Mouse (Mus musculus): ENCODE data around the gene Kiz. TPM values are rescaled to one million over a fixed set of nuclear protein-coding genes. Genes with fewer than 3 reads are reported as not detected.

The Kiz gene
- polyA plus RNA-seq, 1 experiment from 2014 or later = 35.7 TPM

- H3K4me2 ChIP-seq (replicated peaks; ENCODE audit: low read depth, low read length) = no peak overlapping the region
- H3K27me3 ChIP-seq (ENCODE audit: control insufficient read depth, insufficient read depth, low read length) = 0 out of 2 replicates have a peak, but pooled peaks cover under 1% of the 10 kb centered on the region
- no peak for ATAC-seq (ENCODE audit: low FRiP score, low TSS enrichment)
- H3K27ac ChIP-seq (ENCODE audit: low read depth, low read length) = no peak overlapping the region
- H3K36me3 ChIP-seq (ENCODE audit: control insufficient read depth, insufficient read depth, low read length) = no peaks in the 10 kb centered on the region
- no peak overlapping the region for H3K4me3 ChIP-seq (ENCODE audit: low read length)
- H3K4me1 ChIP-seq (ENCODE audit: control insufficient read depth, insufficient read depth, low read length) = no peaks in the 10 kb centered on the region
- H3K9me3 ChIP-seq (ENCODE audit: control insufficient read depth, low read length) = no peaks in the 10 kb centered on the region
- WGBS = 89% methylated on average over 2 of the region's 2 CpGs
- no peak overlapping the region for H3K9ac ChIP-seq (ENCODE audit: low read depth, low read length)
Observed at GRCm38 (mm10) chr2:146847863-146848262, 7.8 kb upstream of the Kiz start.

DNA sequence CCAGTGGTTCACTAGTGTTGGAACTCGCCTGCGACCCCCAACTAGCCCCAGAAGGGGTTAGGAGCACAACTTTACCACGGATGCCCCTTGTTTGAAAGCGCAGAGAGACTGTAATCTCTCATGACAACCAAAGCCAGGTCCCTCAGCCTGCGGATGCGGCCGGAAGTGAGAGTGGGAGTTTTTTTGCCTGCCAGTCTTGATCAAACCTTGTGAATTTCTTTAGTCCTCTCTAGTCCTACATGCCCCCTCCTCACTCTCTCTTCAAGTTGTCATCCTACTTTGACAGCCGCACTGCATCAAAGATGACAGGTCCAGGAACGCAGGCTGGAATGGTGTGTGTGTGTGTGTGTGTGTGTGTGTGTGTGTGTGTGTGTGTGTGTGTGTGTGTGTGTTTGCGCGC is 456 bp downstream of the Kiz start:
- Histone ChIP-seq H3K36me3 (ENCODE audit: control insufficient read depth, insufficient read depth, low read length) (no peaks in the 10 kb centered on the region), H3K27ac (ENCODE audit: low read depth, low read length) (peak overlapping the region; percentile 55; the same call in 1 of the 2 replicates), H3K4me1 (ENCODE audit: control insufficient read depth, insufficient read depth, low read length) (no peaks in the 10 kb centered on the region), H3K4me2 (replicated peaks; ENCODE audit: low read depth, low read length) (peak overlapping the region; percentile 63), H3K9ac (ENCODE audit: low read depth, low read length) (peak overlapping the region; percentile 80), H3K9me3 (ENCODE audit: control insufficient read depth, low read length) (no peaks in the 10 kb centered on the region), H3K4me3 (ENCODE audit: low read length) (peak overlapping the region; percentile 87), H3K27me3 (ENCODE audit: control insufficient read depth, insufficient read depth, low read length) (no peaks in the 10 kb centered on the region)
- peak; percentile 56 for ATAC-seq (ENCODE audit: low FRiP score, low TSS enrichment)
- WGBS = 4% methylated on average over 11 of the region's 11 CpGs

DNA sequence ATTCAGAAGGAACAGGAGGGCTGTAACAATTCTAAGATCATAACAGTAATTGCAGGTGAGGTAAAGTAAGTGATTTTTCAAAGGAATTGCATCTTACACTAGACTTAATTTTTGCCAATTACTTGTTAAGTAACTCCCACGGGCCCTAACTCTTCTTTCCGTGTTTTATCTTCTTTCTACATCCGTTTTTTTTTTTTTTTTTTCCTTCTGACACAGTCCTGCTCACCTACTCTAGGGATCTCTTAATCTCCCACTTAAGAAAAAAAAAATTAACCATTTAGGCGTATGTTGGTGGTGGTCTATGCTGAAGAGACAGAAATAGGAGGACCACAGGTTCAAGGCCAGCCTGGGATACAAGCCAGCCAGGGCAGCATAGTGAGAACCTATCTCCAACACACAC is 1.2 kb downstream of the Kiz start:
- Histone ChIP-seq H3K4me1 (ENCODE audit: control insufficient read depth, insufficient read depth, low read length) (no peaks in the 10 kb centered on the region), H3K9ac (ENCODE audit: low read depth, low read length) (no peak overlapping the region), H3K27me3 (ENCODE audit: control insufficient read depth, insufficient read depth, low read length) (no peaks in the 10 kb centered on the region), H3K4me2 (replicated peaks; ENCODE audit: low read depth, low read length) (no peak overlapping the region), H3K9me3 (ENCODE audit: control insufficient read depth, low read length) (no peaks in the 10 kb centered on the region), H3K27ac (ENCODE audit: low read depth, low read length) (no peak overlapping the region), H3K36me3 (ENCODE audit: control insufficient read depth, insufficient read depth, low read length) (no peaks in the 10 kb centered on the region), H3K4me3 (ENCODE audit: low read length) (no peak overlapping the region)
- 55% methylated on average over 4 of the region's 4 CpGs for WGBS
- ATAC-seq (ENCODE audit: low FRiP score, low TSS enrichment) = no peak

- no peak overlapping the region for H3K4me3 ChIP-seq (ENCODE audit: low read length)
- peaks cover 5% of the 10 kb centered on the region; the same call in 1 of the 2 replicates for H3K36me3 ChIP-seq (ENCODE audit: control insufficient read depth, insufficient read depth, low read length)
- no peaks in the 10 kb centered on the region for H3K27me3 ChIP-seq (ENCODE audit: control insufficient read depth, insufficient read depth, low read length)
- ATAC-seq (ENCODE audit: low FRiP score, low TSS enrichment) = no peak
- no peak overlapping the region for H3K27ac ChIP-seq (ENCODE audit: low read depth, low read length)
- 51% methylated on average over 3 of the region's 3 CpGs for WGBS
- H3K4me1 ChIP-seq (ENCODE audit: control insufficient read depth, insufficient read depth, low read length) = no peaks in the 10 kb centered on the region
- H3K4me2 ChIP-seq (replicated peaks; ENCODE audit: low read depth, low read length) = no peak overlapping the region
- no peaks in the 10 kb centered on the region for H3K9me3 ChIP-seq (ENCODE audit: control insufficient read depth, low read length)
- H3K9ac ChIP-seq (ENCODE audit: low read depth, low read length) = no peak overlapping the region
Observed at GRCm38 (mm10) chr2:146865781-146866180, 10.1 kb downstream of the Kiz start.

DNA sequence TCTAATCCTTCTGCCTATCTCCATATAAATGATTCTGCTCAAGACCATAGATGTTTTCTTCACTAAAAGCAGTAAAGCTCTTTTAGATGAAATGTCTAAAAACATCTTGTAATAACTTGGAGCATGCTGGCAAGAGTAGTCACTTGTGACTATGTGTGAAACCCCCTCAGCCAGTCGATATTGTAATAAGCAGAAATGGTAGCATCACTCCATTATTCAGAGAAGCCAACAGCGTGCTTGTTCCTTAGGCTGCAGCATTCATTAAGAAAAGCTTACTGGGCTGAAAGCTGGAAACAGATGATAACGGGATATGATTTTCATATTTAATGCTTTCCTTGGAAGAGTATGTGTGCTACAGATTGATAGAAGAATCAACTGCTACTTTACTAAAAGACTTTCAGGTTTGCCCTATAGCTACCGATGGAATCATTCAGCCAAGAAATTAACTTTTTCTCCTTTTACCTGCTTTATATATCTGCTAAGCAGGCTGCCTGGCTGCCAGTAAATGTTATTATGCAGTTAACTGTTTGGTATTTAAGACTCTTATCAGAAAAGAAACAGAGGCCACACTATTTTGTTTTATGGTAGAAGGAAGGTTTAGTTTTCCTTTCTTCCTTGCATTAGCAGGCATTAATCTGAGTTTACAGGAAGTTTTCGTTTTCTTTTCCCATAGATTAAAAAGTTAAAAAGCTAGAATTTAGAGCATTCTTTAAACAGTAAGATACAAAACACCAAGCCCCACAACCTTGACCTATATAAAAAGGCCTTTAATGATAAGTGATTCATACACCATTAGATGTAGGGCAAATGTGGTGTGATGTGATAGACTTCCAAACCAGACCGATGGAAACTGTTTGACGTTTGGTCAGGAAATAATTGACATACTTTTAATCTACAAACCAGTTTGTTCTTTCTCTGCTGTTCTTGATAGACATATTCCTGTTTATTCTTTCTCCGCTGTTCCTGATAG is 15.9 kb downstream of the Kiz start:
- no peak overlapping the region for H3K4me3 ChIP-seq (ENCODE audit: low read length)
- WGBS = 75% methylated on average over 8 of the region's 8 CpGs
- ATAC-seq (ENCODE audit: low FRiP score, low TSS enrichment) = no peak

GRCm38 (mm10) chr2:146872697-146873096 is 17.0 kb downstream of the Kiz start:
- no peak overlapping the region for H3K4me3 ChIP-seq (ENCODE audit: low read length)
- H3K27ac ChIP-seq (ENCODE audit: low read depth, low read length) = no peak overlapping the region
- no peaks in the 10 kb centered on the region for H3K36me3 ChIP-seq (ENCODE audit: control insufficient read depth, insufficient read depth, low read length)
- 75% methylated on average over 3 of the region's 3 CpGs for WGBS
- no peak overlapping the region for H3K4me2 ChIP-seq (replicated peaks; ENCODE audit: low read depth, low read length)
- H3K4me1 ChIP-seq (ENCODE audit: control insufficient read depth, insufficient read depth, low read length) = no peaks in the 10 kb centered on the region
- H3K9me3 ChIP-seq (ENCODE audit: control insufficient read depth, low read length) = no peaks in the 10 kb centered on the region
- H3K9ac ChIP-seq (ENCODE audit: low read depth, low read length) = no peak overlapping the region
- no peak for ATAC-seq (ENCODE audit: low FRiP score, low TSS enrichment)
- no peaks in the 10 kb centered on the region for H3K27me3 ChIP-seq (ENCODE audit: control insufficient read depth, insufficient read depth, low read length)

More for the DNA sequence above, 15.9 kb downstream of the Kiz start:
- no peaks in the 10 kb centered on the region for H3K27me3 ChIP-seq (ENCODE audit: control insufficient read depth, insufficient read depth, low read length)
- no peak overlapping the region for H3K27ac ChIP-seq (ENCODE audit: low read depth, low read length)
- H3K4me1 ChIP-seq (ENCODE audit: control insufficient read depth, insufficient read depth, low read length) = no peaks in the 10 kb centered on the region
- H3K4me2 ChIP-seq (replicated peaks; ENCODE audit: low read depth, low read length) = no peak overlapping the region
- H3K36me3 ChIP-seq (ENCODE audit: control insufficient read depth, insufficient read depth, low read length) = no peaks in the 10 kb centered on the region
- no peaks in the 10 kb centered on the region for H3K9me3 ChIP-seq (ENCODE audit: control insufficient read depth, low read length)
- no peak overlapping the region for H3K9ac ChIP-seq (ENCODE audit: low read depth, low read length)

DNA sequence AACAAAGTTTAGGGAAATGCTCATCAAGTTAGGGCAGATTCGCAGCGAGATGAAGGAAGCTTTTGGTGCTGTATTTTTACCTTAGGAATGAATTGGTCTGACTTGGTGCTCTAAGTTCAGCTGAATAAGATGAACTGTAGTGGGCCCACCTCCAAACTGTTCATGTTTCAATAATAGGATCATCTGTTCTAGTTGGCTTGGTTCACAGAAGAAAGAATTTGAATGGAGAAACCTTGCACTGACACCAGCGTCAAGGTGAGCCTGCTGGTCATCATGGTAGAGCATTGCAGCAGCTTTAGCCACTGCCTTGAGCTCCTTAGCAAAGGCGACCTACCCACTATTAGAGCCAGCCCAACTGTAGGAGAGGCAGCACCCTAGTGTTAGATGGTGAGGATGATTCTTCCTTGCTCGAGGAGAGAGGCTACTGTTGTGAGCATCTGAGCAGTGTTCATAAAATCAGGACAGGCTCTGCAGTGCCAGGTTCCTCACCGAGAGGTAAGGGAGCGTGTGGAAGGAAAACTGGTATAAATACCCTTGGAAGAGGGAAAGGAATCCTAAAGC is 18.3 kb downstream of the Kiz start:
- H3K27me3 ChIP-seq (ENCODE audit: control insufficient read depth, insufficient read depth, low read length) = no peaks in the 10 kb centered on the region
- no peak for ATAC-seq (ENCODE audit: low FRiP score, low TSS enrichment)
- H3K4me2 ChIP-seq (replicated peaks; ENCODE audit: low read depth, low read length) = no peak overlapping the region
- H3K4me3 ChIP-seq (ENCODE audit: low read length) = no peak overlapping the region
- 87% methylated on average over 7 of the region's 7 CpGs for WGBS
- no peaks in the 10 kb centered on the region for H3K36me3 ChIP-seq (ENCODE audit: control insufficient read depth, insufficient read depth, low read length)
- H3K27ac ChIP-seq (ENCODE audit: low read depth, low read length) = no peak overlapping the region
- no peaks in the 10 kb centered on the region for H3K9me3 ChIP-seq (ENCODE audit: control insufficient read depth, low read length)
- H3K4me1 ChIP-seq (ENCODE audit: control insufficient read depth, insufficient read depth, low read length) = no peaks in the 10 kb centered on the region
- no peak overlapping the region for H3K9ac ChIP-seq (ENCODE audit: low read depth, low read length)

GRCm38 (mm10) chr2:146877423-146878098 is 21.9 kb downstream of the Kiz start:
- no peaks in the 10 kb centered on the region for H3K36me3 ChIP-seq (ENCODE audit: control insufficient read depth, insufficient read depth, low read length)
- WGBS = 94% methylated on average over 1 of the region's 1 CpGs
- H3K4me1 ChIP-seq (ENCODE audit: control insufficient read depth, insufficient read depth, low read length) = no peaks in the 10 kb centered on the region

GRCm38 (mm10) chr2:146881623-146882022 is 26.0 kb downstream of the Kiz start:
- no peaks in the 10 kb centered on the region for H3K4me1 ChIP-seq (ENCODE audit: control insufficient read depth, insufficient read depth, low read length)
- no peaks in the 10 kb centered on the region for H3K27me3 ChIP-seq (ENCODE audit: control insufficient read depth, insufficient read depth, low read length)
- no peak overlapping the region for H3K9ac ChIP-seq (ENCODE audit: low read depth, low read length)
- no peaks in the 10 kb centered on the region for H3K36me3 ChIP-seq (ENCODE audit: control insufficient read depth, insufficient read depth, low read length)
- ATAC-seq (ENCODE audit: low FRiP score, low TSS enrichment) = no peak
- no peak overlapping the region for H3K4me2 ChIP-seq (replicated peaks; ENCODE audit: low read depth, low read length)
- no peak overlapping the region for H3K4me3 ChIP-seq (ENCODE audit: low read length)
- 89% methylated on average over 4 of the region's 4 CpGs for WGBS
- H3K27ac ChIP-seq (ENCODE audit: low read depth, low read length) = no peak overlapping the region
- no peaks in the 10 kb centered on the region for H3K9me3 ChIP-seq (ENCODE audit: control insufficient read depth, low read length)

More at GRCm38 (mm10) chr2:146877423-146878098, 21.9 kb downstream of the Kiz start:
- ATAC-seq (ENCODE audit: low FRiP score, low TSS enrichment) = no peak
- no peak overlapping the region for H3K4me3 ChIP-seq (ENCODE audit: low read length)
- no peak overlapping the region for H3K9ac ChIP-seq (ENCODE audit: low read depth, low read length)
- no peaks in the 10 kb centered on the region for H3K9me3 ChIP-seq (ENCODE audit: control insufficient read depth, low read length)
- H3K27ac ChIP-seq (ENCODE audit: low read depth, low read length) = no peak overlapping the region
- H3K4me2 ChIP-seq (replicated peaks; ENCODE audit: low read depth, low read length) = no peak overlapping the region
- H3K27me3 ChIP-seq (ENCODE audit: control insufficient read depth, insufficient read depth, low read length) = no peaks in the 10 kb centered on the region

Measured in kidney, embryonic 14.5 days (tissue).